Mouse (Mus musculus): ENCODE data around the gene Psme1.

The Psme1 gene

GRCm38 (mm10) chr14:55577871-55578667 is at the start of gene Psme1:
Psme1 (plus strand) TSS chr14:55578123.
- peak in 1 of 2 experiments; percentile 65 for DNase-seq (ENCODE audit: low spot score in 2 of 2)

GRCm38 (mm10) chr14:55536116-55536745 is 41.7 kb upstream of the Psme1 start:
- peak in 1 of 2 experiments; percentile 40 for DNase-seq (ENCODE audit: low spot score in 2 of 2)

- DNase-seq (ENCODE audit: low spot score in 2 of 2): peak in 1 of 2 experiments; percentile 80
These were observed 37.7 kb upstream of the Psme1 start, which contains the start of gene Pck2 for GRCm38 (mm10) chr14:55540067-55540786. Pck2 (plus strand) TSS chr14:55540266.

- peak in 1 of 2 experiments; percentile 74 for DNase-seq (ENCODE audit: low spot score in 2 of 2)
These were observed 37.1 kb upstream of the Psme1 start for GRCm38 (mm10) chr14:55540787-55541321.

- no peak for DNase-seq (ENCODE audit: low spot score in 2 of 2)
These were observed 35.7 kb upstream of the Psme1 start for GRCm38 (mm10) chr14:55542268-55542667.

GRCm38 (mm10) chr14:55544334-55544733 is 33.6 kb upstream of the Psme1 start:
- DNase-seq (ENCODE audit: low spot score in 2 of 2): no peak

- no peak for DNase-seq (ENCODE audit: low spot score in 2 of 2)
These were observed 27.7 kb upstream of the Psme1 start for GRCm38 (mm10) chr14:55550191-55550590.

GRCm38 (mm10) chr14:55551347-55551746 is 26.6 kb upstream of the Psme1 start:
- DNase-seq (ENCODE audit: low spot score in 2 of 2): no peak

GRCm38 (mm10) chr14:55551794-55552193 is 26.1 kb upstream of the Psme1 start:
- no peak for DNase-seq (ENCODE audit: low spot score in 2 of 2)

GRCm38 (mm10) chr14:55554635-55555034 is 23.3 kb upstream of the Psme1 start:
- DNase-seq (ENCODE audit: low spot score in 2 of 2): no peak

- DNase-seq (ENCODE audit: low spot score in 2 of 2): no peak
These were observed 22.1 kb upstream of the Psme1 start for GRCm38 (mm10) chr14:55555788-55556187.

- peak in 1 of 2 experiments; percentile 79 for DNase-seq (ENCODE audit: low spot score in 2 of 2)
These were observed 20.9 kb upstream of the Psme1 start for GRCm38 (mm10) chr14:55557003-55557402.

GRCm38 (mm10) chr14:55557587-55557986 is 20.3 kb upstream of the Psme1 start:
- no peak for DNase-seq (ENCODE audit: low spot score in 2 of 2)

- no peak for DNase-seq (ENCODE audit: low spot score in 2 of 2)
These were observed 19.0 kb upstream of the Psme1 start for GRCm38 (mm10) chr14:55558740-55559448.

GRCm38 (mm10) chr14:55559799-55560201 is 18.1 kb upstream of the Psme1 start, which contains the start of gene Dcaf11:
Dcaf11 (plus strand) TSS chr14:55560006.
- peak; percentile 74 to 91 for DNase-seq (ENCODE audit: low spot score in 2 of 2)

- DNase-seq (ENCODE audit: low spot score in 2 of 2): peak; percentile 98 to 99
These were observed 17.5 kb upstream of the Psme1 start, which contains the start of gene A730061H03Rik for GRCm38 (mm10) chr14:55560202-55561073. A730061H03Rik (minus strand) TSS chr14:55560406.

- DNase-seq (ENCODE audit: low spot score in 2 of 2): no peak
These were observed 16.1 kb upstream of the Psme1 start for GRCm38 (mm10) chr14:55561860-55562259.

- DNase-seq (ENCODE audit: low spot score in 2 of 2): no peak
These were observed 14.7 kb upstream of the Psme1 start for GRCm38 (mm10) chr14:55563249-55563648.

GRCm38 (mm10) chr14:55565748-55566147 is 12.2 kb upstream of the Psme1 start:
- DNase-seq (ENCODE audit: low spot score in 2 of 2): no peak

- DNase-seq (ENCODE audit: low spot score in 2 of 2): no peak
These were observed 10.4 kb upstream of the Psme1 start for GRCm38 (mm10) chr14:55567496-55567895.
